Mouse (Mus musculus) forebrain, embryonic 13.5 days (tissue): ENCODE results near the gene Mybpc2. TPM values are rescaled to one million over a fixed set of nuclear protein-coding genes. Genes with fewer than 3 reads are reported as not detected.
A peak's percentile ranks its signal among the peaks of the same experiment; 100 is the strongest.

Experiments used
- ATAC-seq: fragments of 200-750 bp; cut with Nextera tagmentation; 2 replicates; pipeline ENCODE4 v1.8.0; 2017
- H3K27ac ChIP-seq: fragments of 300-500 bp; sonication (generic); 2 replicates; pipeline ENCODE4 v1.5.1; 2015; ENCODE audit warnings: inconsistent platforms, mild to moderate bottlenecking, moderate library complexity
- H3K27me3 ChIP-seq: fragments of 300-500 bp; sonication (generic); 2 replicates; pipeline ENCODE4 v1.6.1; 2015; ENCODE audit warnings: mild to moderate bottlenecking, inconsistent platforms
- H3K36me3 ChIP-seq: fragments of 300-500 bp; sonication (generic); 2 replicates; pipeline ENCODE4 v1.6.1; 2015; ENCODE audit warnings: mild to moderate bottlenecking, inconsistent platforms; ENCODE audit not compliant: poor library complexity, severe bottlenecking
- H3K4me1 ChIP-seq: fragments of 300-500 bp; sonication (generic); 2 replicates; pipeline ENCODE4 v1.6.1; 2015; ENCODE audit warnings: inconsistent platforms
- H3K4me2 ChIP-seq: fragments of 300-500 bp; sonication (generic); 2 replicates; pipeline ENCODE4 v1.6.1; 2015; ENCODE audit warnings: inconsistent platforms, mild to moderate bottlenecking, moderate library complexity
- H3K4me3 ChIP-seq: fragments of 300-500 bp; sonication (generic); 2 replicates; pipeline ENCODE4 v1.5.1; 2015; ENCODE audit warnings: mild to moderate bottlenecking, inconsistent platforms
- H3K9ac ChIP-seq: fragments of 300-500 bp; sonication (generic); 2 replicates; pipeline ENCODE4 v1.6.1; 2015; ENCODE audit warnings: mild to moderate bottlenecking, inconsistent platforms
- H3K9me3 ChIP-seq: fragments of 300-500 bp; sonication (generic); replicated peaks from 2 replicates; pipeline ENCODE4 v1.6.1; 2016; ENCODE audit warnings: inconsistent platforms
- WGBS: fragments of 180-500 bp; shearing (Covaris S2); methylation state at CpG from one replicate; pipeline ENCODE4 v1.1.7; 2015; 5-methylcytosine and 5-hydroxymethylcytosine counted together
- polyA plus RNA-seq: library from polyadenylated mRNA; unstranded; fragments of >200 nt; fragmentation: Nextera tagmentation; extraction: Ambion mirVana; gene quantifications from 2 replicates; pipeline ENCODE4 v1.2.1, GENCODE M21; 2015

The Mybpc2 gene
- polyA plus RNA-seq, 1 experiment from 2014 or later = 0.14 TPM

DNA sequence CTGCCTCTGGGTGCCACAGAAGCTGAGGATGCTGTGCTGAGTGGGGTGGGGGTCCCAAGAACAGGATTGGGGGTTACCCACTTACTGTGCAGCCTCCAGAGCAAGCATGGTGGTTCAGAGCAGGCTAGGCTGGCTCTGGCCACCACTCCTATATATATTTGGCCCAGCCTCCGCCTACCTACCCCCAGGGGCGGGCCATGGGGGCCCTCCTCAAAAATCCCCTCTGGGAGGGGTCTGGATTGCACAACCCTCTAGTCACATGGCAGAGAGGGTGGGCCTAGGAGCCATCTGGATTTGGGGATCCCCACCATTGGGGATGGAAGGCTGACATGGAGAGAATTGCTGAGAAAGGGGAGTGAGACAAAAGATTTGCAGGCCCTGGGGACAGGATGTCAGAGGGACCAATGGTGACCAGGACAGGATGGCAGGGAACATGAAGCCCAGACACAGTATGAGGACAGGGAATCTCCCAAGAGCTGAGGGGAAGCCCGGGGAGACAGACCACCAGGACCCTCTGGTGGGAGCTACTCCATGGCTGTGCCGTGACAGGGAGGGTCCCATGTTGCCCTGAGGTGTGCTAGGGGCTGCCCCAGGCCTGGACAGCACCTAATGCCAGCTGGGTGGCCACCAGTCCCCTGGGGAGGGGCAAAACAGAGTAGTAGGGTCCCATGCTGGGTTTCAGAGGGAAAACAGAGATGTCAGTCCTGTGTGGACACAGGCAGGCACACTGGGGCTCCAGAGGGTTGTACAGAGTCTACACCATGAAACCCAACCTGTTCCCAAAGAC, 7.7 kb upstream of the Mybpc2 start, which contains the start of gene Spib:
Gene Spib (minus strand): TSS at position 126 of the 787 bp plus-strand sequence.
- peaks cover 9% of the 10 kb centered on the region for H3K4me1 ChIP-seq
- no peak for ATAC-seq
- H3K9me3 ChIP-seq = no peaks in the 10 kb centered on the region
- H3K27ac ChIP-seq = no peak within 1 kb of the TSS
- no peak within 1 kb of the TSS for H3K9ac ChIP-seq
- H3K36me3 ChIP-seq = peaks cover 50% of the 10 kb centered on the region
- 83% methylated on average over 4 of the region's 4 CpGs for WGBS
- no peak within 1 kb of the TSS for H3K4me2 ChIP-seq
- no peak within 1 kb of the TSS for H3K4me3 ChIP-seq
- peaks cover 15% of the 10 kb centered on the region for H3K27me3 ChIP-seq

DNA sequence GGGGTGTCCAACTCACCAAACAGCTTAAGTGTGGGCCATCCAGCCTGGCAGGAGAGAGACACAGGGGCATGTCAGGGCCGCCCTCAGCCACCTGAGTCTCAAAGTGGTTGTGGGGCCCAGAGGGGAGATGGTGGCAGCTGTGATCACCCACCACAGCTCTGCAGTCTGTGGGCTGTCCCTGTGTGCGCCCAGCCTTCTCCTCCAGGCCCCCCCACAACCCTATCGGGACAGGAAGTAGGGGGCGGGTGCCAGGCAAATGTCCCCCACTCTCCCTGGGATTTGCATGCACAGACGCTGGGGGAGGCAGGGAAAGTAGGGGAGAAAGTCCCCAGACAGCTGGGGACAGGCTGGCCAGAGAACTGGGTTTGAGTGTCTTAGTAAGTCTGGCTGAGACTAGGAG, 6.8 kb upstream of the Mybpc2 start:
- H3K27ac ChIP-seq = no peak overlapping the region
- no peak overlapping the region for H3K9ac ChIP-seq
- no peaks in the 10 kb centered on the region for H3K9me3 ChIP-seq
- H3K27me3 ChIP-seq = peaks cover 23% of the 10 kb centered on the region
- WGBS = 56% methylated on average over 5 of the region's 5 CpGs
- no peak overlapping the region for H3K4me2 ChIP-seq
- H3K4me1 ChIP-seq = peaks cover 9% of the 10 kb centered on the region
- H3K4me3 ChIP-seq = no peak overlapping the region
- H3K36me3 ChIP-seq = peaks cover 41% of the 10 kb centered on the region
- no peak for ATAC-seq

DNA sequence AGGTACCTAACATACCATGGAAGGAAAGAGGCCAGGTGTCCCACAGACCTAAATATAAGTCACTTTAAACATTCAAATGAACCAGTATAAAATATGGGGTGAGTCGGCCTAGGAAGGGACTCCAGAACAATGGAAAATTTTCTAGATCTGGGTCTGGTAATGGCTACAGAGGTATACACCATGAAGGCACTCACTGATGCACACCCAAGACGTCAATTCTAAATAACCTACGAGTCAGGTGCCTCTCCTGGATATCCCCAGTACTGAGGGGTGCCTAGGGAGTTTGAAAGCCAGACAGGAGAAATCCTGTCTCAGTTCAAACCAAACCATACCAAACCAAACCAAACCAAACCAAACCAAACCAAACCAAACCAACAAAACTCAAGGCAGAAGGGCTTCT, 6.1 kb upstream of the Mybpc2 start:
- Histone ChIP-seq H3K27ac (no peak overlapping the region), H3K4me3 (no peak overlapping the region), H3K9ac (no peak overlapping the region), H3K36me3 (peaks cover 34% of the 10 kb centered on the region), H3K4me2 (no peak overlapping the region), H3K27me3 (peaks cover 28% of the 10 kb centered on the region), H3K9me3 (no peaks in the 10 kb centered on the region), H3K4me1 (peaks cover 11% of the 10 kb centered on the region)
- 84% methylated on average over 3 of the region's 3 CpGs for WGBS
- ATAC-seq = no peak

DNA sequence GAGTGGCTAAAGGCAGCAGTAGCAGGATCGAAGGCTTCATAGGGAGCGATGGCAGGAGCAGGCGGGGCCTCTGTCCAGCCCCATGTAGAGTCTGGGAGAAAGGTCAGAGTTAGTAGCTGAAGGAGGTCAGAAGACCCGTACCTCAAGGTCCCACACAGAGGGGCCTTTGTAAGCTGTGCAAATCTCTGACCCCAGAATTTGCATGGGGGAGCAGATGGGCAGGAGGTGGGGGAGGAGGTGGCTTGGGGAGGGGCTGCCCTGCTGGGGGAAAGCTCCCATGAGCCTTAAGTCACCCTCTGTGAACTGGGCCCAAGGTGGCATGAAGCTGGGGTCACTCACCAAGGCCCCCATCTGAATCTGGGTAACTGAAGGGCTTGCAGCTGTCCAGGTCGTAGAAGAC, 5.1 kb upstream of the Mybpc2 start:
- peaks cover 38% of the 10 kb centered on the region for H3K27me3 ChIP-seq
- no peak for ATAC-seq
- H3K4me2 ChIP-seq = no peak overlapping the region
- H3K9ac ChIP-seq = 0 out of 2 replicates have a peak overlapping the region, but pooled peaks have one; percentile 16
- no peak overlapping the region for H3K27ac ChIP-seq
- peaks cover 21% of the 10 kb centered on the region for H3K4me1 ChIP-seq
- no peaks in the 10 kb centered on the region for H3K9me3 ChIP-seq
- peaks cover 24% of the 10 kb centered on the region for H3K36me3 ChIP-seq
- H3K4me3 ChIP-seq = no peak overlapping the region
- 65% methylated on average over 5 of the region's 5 CpGs for WGBS

DNA sequence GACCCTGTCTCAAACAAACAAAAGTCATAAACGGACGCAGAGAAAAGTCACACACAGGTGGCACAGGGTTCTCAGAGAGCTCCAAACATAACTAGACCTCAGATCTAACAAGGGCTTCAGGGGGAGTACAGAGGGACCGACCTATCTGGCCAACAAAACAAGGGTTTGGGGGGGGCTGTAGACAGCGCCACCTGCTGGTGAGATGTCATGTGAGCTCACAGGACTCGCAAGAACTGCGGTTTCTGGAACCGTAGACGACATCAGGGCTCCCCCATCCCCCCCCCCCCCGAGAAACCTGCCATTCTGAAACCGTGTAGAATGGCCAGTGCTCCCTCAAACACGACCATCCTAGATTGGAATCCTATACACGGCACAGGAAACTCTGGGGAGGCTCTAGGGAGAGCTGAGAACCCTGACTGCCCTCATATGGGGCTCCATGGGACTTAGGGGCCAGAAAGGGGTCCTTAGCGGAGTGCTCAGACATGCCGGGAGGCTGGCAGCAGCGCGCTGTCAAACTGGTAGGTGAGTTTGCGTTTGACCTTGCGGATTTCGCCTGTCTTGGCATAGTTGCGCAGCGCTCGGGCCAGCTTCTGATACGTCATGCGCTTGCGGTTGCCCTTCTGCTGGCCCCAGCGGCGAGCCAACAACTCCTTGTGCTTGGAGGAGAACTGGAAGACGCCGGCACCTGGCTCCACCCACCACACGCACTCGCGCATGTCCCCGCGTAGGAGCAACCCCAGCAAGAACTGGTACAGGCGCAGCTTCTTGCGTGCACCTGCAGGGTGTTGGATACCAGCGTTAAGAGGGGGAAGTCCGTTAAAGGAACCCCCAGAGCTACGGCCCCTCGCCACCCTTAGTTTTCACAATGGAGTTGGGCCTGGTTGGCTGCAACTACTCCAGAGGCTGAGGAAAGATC, 3.3 kb upstream of the Mybpc2 start:
- peak; percentile 44 for ATAC-seq
- no peaks in the 10 kb centered on the region for H3K9me3 ChIP-seq
- peaks cover 54% of the 10 kb centered on the region for H3K27me3 ChIP-seq
- H3K9ac ChIP-seq = peak overlapping the region; percentile 63
- H3K36me3 ChIP-seq = peaks cover 6% of the 10 kb centered on the region; the same call in 1 of the 2 replicates
- H3K4me2 ChIP-seq = peak overlapping the region; percentile 74
- H3K4me3 ChIP-seq = peak overlapping the region; percentile 39
- peaks cover 21% of the 10 kb centered on the region for H3K4me1 ChIP-seq
- WGBS = 5% methylated on average over 40 of the region's 40 CpGs
- H3K27ac ChIP-seq = no peak overlapping the region

DNA sequence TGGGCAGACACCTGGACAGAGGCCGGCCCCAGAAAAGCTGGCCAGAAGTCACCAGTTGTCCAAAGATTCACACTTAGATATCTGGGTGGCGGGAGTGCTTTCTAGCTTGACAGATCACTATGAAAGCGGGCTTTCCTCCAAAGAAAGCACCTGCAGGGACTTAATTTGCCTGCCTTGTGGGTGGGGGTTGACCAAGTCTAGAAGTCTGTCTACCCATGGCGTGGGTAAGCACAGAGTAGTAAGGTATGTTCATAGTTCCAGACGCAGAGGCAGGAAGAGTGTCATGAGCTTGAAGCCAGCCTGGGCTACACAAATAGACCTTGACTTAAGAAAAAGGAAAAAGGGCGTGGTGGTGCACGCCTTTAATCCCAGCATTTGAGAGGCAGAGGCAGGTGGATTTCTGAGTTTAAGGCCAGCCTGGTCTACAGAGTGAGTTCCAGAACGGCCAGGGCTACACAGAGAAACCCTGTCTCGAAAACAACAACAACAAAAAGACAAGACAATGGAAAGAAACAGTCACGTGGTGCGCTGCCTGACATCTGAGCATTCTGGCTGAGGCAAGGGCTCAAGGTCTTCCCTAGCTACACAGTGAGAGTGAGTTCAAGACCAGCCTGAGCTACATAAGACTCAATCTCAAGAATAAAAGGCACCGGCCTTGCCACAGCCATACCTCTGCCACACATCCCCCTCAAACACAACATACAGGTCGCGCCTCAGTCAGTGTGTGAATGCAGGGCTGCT, 2.1 kb upstream of the Mybpc2 start:
- no peaks in the 10 kb centered on the region for H3K36me3 ChIP-seq
- H3K27me3 ChIP-seq = peaks cover 65% of the 10 kb centered on the region
- H3K27ac ChIP-seq = no peak overlapping the region
- H3K4me3 ChIP-seq = no peak overlapping the region
- 91% methylated on average over 14 of the region's 14 CpGs for WGBS
- H3K4me1 ChIP-seq = peaks cover 22% of the 10 kb centered on the region
- no peak overlapping the region for H3K4me2 ChIP-seq
- H3K9ac ChIP-seq = no peak overlapping the region
- H3K9me3 ChIP-seq = no peaks in the 10 kb centered on the region
- no peak for ATAC-seq

DNA sequence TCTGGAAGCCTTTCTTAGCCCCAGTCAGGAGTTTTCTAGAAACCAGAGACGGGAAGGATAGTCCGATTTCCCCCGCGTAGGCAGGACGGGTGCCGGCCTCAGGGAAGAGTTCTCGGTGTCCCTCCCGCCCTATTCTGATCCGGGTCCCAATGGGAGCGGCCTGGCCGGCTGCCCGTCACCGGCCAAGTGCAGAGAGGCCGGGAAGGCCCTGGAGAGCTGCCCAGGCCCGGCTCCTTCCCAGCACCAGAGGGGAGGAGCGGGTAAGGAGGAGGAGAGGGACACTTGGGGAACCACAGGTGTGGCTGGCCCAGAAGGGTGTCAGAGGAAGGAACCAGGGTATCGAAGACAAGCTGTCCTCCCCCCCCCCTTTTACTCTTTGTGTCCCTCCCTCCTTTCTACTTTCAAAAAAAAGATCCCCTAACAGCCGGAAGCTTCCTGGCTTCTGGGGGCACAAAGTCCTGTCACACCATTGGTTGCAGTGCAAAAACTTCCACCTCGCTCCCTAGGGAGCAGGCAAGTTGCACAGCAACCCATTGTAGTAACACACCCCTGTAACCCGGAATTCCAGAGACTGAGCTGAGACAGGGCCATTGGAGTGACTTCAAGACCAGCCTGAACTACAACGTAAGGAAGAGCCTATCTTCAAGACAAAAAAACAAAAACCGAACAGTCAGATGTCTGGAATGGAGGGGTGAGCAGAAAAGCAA, 823 bp upstream of the Mybpc2 start:
- WGBS = 18% methylated on average over 22 of the region's 22 CpGs
- H3K27ac ChIP-seq = no peak overlapping the region
- H3K4me1 ChIP-seq = peaks cover 24% of the 10 kb centered on the region
- H3K4me2 ChIP-seq = peak overlapping the region; percentile 33
- H3K36me3 ChIP-seq = no peaks in the 10 kb centered on the region
- H3K9me3 ChIP-seq = no peaks in the 10 kb centered on the region
- H3K27me3 ChIP-seq = peaks cover 74% of the 10 kb centered on the region
- peak; percentile 31; the same call in 1 of the 2 replicates for ATAC-seq
- peak overlapping the region; percentile 48 for H3K9ac ChIP-seq
- no peak overlapping the region; the same call in 1 of the 2 replicates for H3K4me3 ChIP-seq

DNA sequence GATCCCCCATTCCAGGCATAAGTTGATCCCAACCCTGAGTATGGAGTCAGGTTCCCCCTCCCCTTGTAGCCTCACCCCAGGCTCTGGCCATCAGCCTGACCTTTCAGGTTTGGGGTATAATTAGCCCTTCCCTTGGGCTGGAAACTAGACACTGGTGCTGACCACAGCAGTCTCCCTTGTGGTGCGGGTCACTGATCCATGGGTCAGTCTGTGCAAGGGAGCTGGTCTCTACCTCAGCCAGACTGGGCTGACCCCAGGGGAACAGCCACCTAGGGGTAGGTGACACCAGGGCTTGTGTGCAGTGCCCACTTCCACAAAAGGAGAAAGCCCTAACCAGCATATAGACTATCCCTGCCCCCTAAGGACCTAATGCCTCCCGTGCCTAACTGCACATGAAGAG, 1.4 kb downstream of the Mybpc2 start:
- Histone ChIP-seq H3K27me3 (peaks cover 66% of the 10 kb centered on the region), H3K36me3 (no peaks in the 10 kb centered on the region), H3K4me1 (peaks cover 22% of the 10 kb centered on the region), H3K4me3 (no peak overlapping the region), H3K27ac (no peak overlapping the region), H3K9me3 (no peaks in the 10 kb centered on the region), H3K9ac (no peak overlapping the region), H3K4me2 (no peak overlapping the region)
- WGBS = 81% methylated on average over 2 of the region's 2 CpGs
- ATAC-seq = no peak

DNA sequence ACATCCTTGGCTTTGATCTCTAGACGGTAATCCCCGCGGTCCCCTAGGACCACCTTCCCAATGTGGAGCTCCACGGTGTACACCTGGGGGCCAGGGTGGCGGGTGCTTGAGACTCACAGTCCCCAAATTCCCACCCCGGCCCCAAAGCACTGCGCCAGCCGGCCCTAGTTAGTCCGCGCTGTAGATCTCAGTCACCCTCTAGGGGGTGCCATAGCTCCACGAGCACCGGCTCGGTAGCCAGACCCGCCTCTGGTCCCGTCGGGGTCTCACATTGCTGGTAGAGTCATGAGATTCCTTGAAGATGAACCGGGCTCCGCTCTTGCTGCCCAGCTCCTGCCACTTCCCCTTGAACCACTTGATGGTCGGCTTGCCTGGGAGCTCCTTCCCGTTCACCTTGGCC, 2.7 kb downstream of the Mybpc2 start:
- no peak overlapping the region for H3K9ac ChIP-seq
- peak overlapping the region; percentile 47 for H3K4me2 ChIP-seq
- H3K36me3 ChIP-seq = no peaks in the 10 kb centered on the region
- WGBS = 3% methylated on average over 18 of the region's 20 CpGs
- ATAC-seq = peak; percentile 81; the same call in 1 of the 2 replicates
- peak overlapping the region; percentile 17; the same call in 1 of the 2 replicates for H3K4me3 ChIP-seq
- H3K27me3 ChIP-seq = peaks cover 55% of the 10 kb centered on the region
- H3K4me1 ChIP-seq = peaks cover 15% of the 10 kb centered on the region
- no peaks in the 10 kb centered on the region for H3K9me3 ChIP-seq
- H3K27ac ChIP-seq = no peak overlapping the region

DNA sequence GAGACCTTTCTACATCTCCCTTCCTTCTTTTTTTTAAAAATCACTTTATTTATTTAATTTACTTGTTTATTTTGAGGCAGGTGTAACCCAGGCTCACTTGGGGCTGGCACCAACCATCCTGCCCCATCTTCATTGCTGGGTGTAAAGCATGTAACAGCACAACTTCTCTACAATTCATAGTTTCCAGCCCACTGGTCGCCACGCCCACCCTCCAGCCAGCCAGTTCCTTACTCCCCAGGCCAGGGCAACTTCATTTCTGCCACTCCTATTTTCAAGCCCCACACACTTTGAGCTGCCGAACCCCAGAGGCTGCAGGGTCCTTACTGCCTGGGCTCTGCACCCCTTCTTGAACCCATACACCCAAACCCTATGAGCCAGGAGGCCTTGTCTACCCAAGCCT, 3.5 kb downstream of the Mybpc2 start:
- H3K27me3 ChIP-seq = peaks cover 54% of the 10 kb centered on the region

DNA sequence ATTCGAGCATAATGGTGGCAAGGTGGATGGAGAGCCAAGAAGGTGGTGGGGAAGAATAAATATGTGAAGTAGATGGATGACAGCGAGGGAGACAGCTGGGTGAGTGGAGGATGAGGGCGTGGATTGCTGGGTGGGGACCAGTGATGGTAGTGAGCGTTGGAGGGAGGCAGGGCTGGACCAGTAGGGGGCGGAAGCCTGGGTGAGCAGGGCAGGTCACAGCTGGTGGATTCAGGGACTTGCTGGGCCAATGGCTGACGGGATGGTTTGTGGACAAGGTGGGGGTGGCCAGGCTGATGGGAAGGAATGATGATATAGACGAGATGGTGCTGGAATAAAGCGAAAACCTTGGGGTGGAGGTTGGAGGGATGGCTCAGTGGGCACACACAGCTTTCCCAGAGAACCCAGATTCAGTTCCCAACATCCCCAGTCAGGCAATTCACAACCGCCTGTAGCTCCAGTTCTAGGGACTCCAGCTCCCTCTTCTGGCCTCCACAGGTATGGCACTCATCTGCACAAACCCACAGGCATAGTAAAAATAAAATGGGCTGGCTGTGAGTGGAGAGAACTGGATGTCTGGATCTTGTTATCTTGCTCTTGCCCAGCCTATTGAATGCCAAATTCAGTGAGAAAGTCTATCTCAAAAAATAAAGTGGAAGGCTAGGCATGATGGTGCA, 5.1 kb downstream of the Mybpc2 start:
- no peak overlapping the region for H3K9ac ChIP-seq
- WGBS = 75% methylated on average over 9 of the region's 9 CpGs
- H3K4me2 ChIP-seq = no peak overlapping the region
- no peak overlapping the region for H3K27ac ChIP-seq
- peaks cover 4% of the 10 kb centered on the region for H3K4me1 ChIP-seq
- H3K9me3 ChIP-seq = no peaks in the 10 kb centered on the region
- no peaks in the 10 kb centered on the region for H3K36me3 ChIP-seq
- no peak for ATAC-seq
- H3K4me3 ChIP-seq = no peak overlapping the region
- peaks cover 43% of the 10 kb centered on the region for H3K27me3 ChIP-seq

More for the DNA sequence above, 3.5 kb downstream of the Mybpc2 start:
- Histone ChIP-seq H3K4me1 (peaks cover 15% of the 10 kb centered on the region), H3K36me3 (no peaks in the 10 kb centered on the region), H3K4me3 (no peak overlapping the region), H3K4me2 (no peak overlapping the region), H3K27ac (no peak overlapping the region), H3K9me3 (no peaks in the 10 kb centered on the region), H3K9ac (no peak overlapping the region)
- no peak for ATAC-seq
- 69% methylated on average over 3 of the region's 3 CpGs for WGBS
